Mouse (Mus musculus) testis, adult 2 months (tissue): ENCODE data around the gene Polrmt. TPM values are rescaled to one million over a fixed set of nuclear protein-coding genes. Genes with fewer than 3 reads are reported as not detected.

Experiments
- H3K27ac ChIP-seq: fragments of 200-500 bp; 2 replicates; pipeline ENCODE4 v1.5.1; 2012; ENCODE audit warnings: low read depth, low read length; ENCODE audit not compliant: control insufficient read depth, insufficient read depth
- H3K27me3 ChIP-seq: fragments of 200-500 bp; 2 replicates; pipeline ENCODE4 v1.6.1; 2012; ENCODE audit warnings: mild to moderate bottlenecking, low read length, moderate library complexity; ENCODE audit not compliant: control insufficient read depth, insufficient read depth
- H3K36me3 ChIP-seq: fragments of 200-500 bp; 2 replicates; pipeline ENCODE4 v1.6.1; 2012; ENCODE audit warnings: mild to moderate bottlenecking, low read length; ENCODE audit not compliant: control insufficient read depth, insufficient read depth
- H3K4me1 ChIP-seq: fragments of 200-500 bp; 2 replicates; pipeline ENCODE4 v1.6.1; 2012; ENCODE audit warnings: low read length; ENCODE audit not compliant: control insufficient read depth, insufficient read depth
- H3K4me3 ChIP-seq: fragments of 200-500 bp; 2 replicates; pipeline ENCODE4 v1.5.1; 2012; ENCODE audit warnings: low read depth, mild to moderate bottlenecking, low read length, moderate library complexity, mixed read lengths; ENCODE audit not compliant: control insufficient read depth
- CTCF ChIP-seq: fragments of 200-500 bp; IDR thresholded peaks from 2 replicates; pipeline ENCODE4 v1.5.1; 2012; ENCODE audit warnings: low read depth, mild to moderate bottlenecking, inconsistent platforms, low read length, moderate library complexity; ENCODE audit not compliant: control insufficient read depth, insufficient read depth, insufficient replicate concordance
- POLR2A ChIP-seq: fragments of 200-500 bp; IDR thresholded peaks from 2 replicates; pipeline ENCODE4 v1.6.1; 2012; ENCODE audit warnings: low read depth, mild to moderate bottlenecking, inconsistent platforms, low read length, moderate library complexity; ENCODE audit not compliant: control insufficient read depth
- polyA plus RNA-seq: library from polyadenylated mRNA; depleted of rRNA; stranded (reverse); fragments of >200 nt; gene quantifications from 2 replicates; pipeline ENCODE4 v1.2.3, GENCODE M21; 2012

Gene Polrmt
- polyA plus RNA-seq, 1 experiment, result 30.6 TPM

DNA sequence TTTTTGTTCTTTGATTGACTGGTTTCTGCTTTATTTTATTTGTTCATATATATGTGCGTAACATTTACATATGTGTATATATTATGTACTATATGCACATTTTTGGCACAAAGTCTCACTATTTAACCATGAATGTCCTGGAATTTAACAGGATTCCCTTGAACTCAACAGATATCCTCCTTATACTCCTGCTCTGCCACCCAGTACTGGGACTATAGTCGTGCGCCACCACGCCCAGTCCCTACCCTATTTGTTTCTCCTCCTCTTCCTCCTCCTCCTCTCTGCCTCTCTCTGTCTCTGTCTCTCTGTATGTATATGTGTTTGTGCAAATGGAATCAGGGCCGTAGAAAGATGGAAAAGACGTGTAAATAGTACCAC is 382 bp upstream of the Polrmt start:
- Histone ChIP-seq H3K4me3 (no peak overlapping the region), H3K27ac (no peak overlapping the region), H3K36me3 (no peaks in the 10 kb centered on the region), H3K27me3 (no peaks in the 10 kb centered on the region), H3K4me1 (peaks cover 4% of the 10 kb centered on the region)
- TF ChIP-seq POLR2A (no peak), CTCF (no peak)

DNA sequence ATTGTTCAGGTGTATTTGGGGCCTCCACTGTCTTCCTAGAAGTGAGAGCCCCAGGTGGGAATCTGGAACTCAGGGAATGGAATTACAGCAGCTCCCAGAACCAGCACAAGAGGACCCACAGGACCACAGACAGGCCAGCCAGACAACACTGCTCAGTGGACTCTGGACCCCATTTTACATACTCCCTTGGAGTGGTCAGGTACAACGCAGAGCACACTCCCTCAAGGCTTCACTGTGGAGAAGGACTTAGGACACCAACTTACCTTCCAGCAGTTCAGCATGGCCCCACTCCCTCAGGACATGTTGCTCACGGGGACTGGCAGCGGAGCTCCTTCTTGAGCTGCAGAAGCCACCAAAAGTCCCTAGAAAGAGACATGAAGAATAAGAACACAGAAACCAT is 970 bp downstream of the Polrmt start:
- no peak for TF ChIP-seq POLR2A
- Histone ChIP-seq H3K27ac (no peak overlapping the region), H3K27me3 (no peaks in the 10 kb centered on the region), H3K36me3 (no peaks in the 10 kb centered on the region; the same call in none of the 2 replicates), H3K4me1 (peaks cover 4% of the 10 kb centered on the region), H3K4me3 (no peak overlapping the region)

DNA sequence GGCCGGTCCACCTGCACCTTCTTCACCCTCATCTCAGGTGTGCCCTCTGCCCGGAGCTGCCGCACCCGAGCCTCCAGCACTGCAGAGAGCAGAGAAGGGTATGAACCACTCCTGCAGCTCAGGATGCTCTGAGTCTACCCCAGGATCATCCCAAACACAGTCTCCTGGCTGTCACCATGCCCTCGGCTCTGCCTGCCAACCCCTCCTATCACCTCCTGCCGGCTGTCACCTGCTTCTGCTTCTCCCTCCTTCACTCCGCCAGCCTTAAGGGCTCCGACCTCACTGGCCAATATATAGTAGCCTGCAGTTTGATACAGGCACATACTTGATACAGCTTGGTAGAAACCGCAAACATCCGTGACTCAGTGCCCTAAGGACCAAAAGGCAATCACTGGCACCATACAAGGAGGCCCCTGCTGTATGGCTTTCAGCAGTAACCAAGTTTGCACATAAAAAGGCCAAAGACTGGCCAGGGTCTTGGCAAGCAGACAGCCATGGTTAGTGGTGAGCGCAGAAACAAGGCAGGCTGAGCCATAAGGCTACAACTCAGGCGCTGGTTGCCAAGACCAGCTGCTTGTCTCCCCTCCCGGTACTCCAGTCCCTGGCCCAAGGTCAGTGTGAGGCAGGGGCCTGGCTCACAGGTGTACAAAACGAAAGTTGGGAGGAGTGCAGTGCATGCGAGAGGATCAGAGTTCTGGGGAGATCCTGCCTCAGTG is 2.6 kb downstream of the Polrmt start:
- H3K4me1 ChIP-seq, result peaks cover 4% of the 10 kb centered on the region
- H3K4me3 ChIP-seq, result no peak overlapping the region
- no peaks in the 10 kb centered on the region for H3K27me3 ChIP-seq
- no peak overlapping the region for H3K27ac ChIP-seq
- no peaks in the 10 kb centered on the region; the same call in none of the 2 replicates for H3K36me3 ChIP-seq
- TF ChIP-seq POLR2A (no peak), CTCF (no peak)

DNA sequence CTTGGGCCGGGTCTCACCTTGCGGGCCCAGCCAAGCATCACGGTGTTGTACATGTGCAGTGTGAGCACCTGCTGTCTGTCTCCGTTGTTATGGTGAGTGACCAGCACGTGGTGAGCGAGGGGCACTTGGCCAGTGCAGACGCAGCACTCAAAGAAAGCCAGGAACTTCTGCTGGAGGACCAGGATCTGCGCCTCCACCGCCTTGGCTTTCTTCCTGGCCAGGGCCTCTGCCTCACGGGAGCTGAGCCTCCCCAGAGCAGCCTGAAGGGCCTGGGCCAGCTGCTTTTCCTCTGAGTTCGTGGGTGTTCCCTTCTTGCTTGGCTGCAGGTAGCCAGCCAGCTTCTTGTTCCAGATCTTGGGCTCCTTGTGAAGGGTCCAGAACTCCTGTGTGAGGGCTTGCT is 3.2 kb downstream of the Polrmt start:
- peaks cover 5% of the 10 kb centered on the region for H3K4me1 ChIP-seq
- H3K4me3 ChIP-seq, result no peak overlapping the region
- H3K36me3 ChIP-seq, result no peaks in the 10 kb centered on the region; the same call in none of the 2 replicates
- H3K27me3 ChIP-seq, result no peaks in the 10 kb centered on the region
- TF ChIP-seq CTCF, result no peak
- TF ChIP-seq POLR2A, result no peak
- H3K27ac ChIP-seq, result no peak overlapping the region

DNA sequence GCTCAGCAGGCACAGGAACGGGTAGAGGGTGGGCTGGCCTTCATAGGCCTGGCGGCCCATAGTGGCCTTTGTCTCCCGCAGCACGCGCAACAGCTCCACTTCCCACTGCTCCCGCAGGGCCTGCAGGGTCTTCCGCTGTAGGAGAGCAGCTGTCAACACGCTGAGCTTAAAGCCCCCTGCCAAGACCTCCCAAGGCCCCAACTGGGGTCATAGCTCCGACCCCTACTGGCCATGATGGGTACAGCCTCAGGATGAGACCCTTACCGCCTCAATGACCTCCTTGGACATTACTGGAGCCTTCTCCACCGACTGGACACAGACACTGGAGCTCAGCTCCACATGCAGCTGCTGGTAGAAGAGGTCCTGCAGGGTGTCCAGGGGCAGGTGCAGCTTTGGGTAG is 5.5 kb downstream of the Polrmt start:
- no peaks in the 10 kb centered on the region; the same call in none of the 2 replicates for H3K36me3 ChIP-seq
- no peaks in the 10 kb centered on the region for H3K27me3 ChIP-seq

DNA sequence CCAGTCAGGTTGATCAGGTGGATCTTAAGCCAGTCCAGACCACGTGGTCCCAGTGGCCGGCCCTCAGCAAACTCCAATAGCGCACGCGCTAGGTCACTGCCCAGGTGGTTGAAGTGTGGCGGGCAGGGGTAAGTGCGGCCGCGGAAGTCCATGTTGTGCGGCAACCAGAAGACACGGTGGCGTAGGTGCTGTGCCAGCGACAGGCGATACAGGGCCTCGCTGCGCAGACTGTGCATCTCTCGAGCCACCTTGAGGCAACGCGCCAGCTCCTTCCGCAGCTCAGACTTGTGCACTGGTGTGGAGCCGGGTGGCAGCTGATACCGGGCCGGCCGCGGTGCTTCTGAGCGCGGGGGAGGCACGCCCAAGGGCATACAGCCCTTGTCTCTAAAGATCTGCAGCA is 7.1 kb downstream of the Polrmt start:
- TF ChIP-seq CTCF, result no peak
- no peak for TF ChIP-seq POLR2A
- no peak overlapping the region for H3K4me3 ChIP-seq

More for the DNA sequence above, 5.5 kb downstream of the Polrmt start:
- 0 out of 2 replicates have a peak, but pooled peaks have one; percentile 4 for TF ChIP-seq CTCF
- TF ChIP-seq POLR2A, result no peak
- no peak overlapping the region for H3K4me3 ChIP-seq
- peaks cover 16% of the 10 kb centered on the region for H3K4me1 ChIP-seq
- H3K27ac ChIP-seq, result no peak overlapping the region

DNA sequence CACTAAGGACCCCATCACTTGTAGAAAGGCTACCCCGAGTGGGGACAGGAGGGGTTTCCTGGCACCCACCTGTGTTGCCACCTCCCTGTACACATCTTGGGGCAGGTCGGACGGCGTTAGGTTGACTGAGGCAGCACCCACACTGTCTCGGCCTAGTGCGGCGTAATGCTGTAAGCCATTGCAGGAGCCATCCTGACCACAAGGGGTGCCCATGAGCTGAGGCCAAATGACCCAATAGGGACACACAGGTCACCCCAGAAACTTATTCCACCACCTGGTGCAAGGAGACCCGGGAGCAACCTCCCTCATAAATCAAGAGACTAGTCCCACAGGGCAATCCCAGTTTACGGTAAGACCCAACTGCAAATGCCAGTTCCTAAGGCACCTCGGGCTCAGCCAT is 8.1 kb downstream of the Polrmt start:
- Histone ChIP-seq H3K4me3 (no peak overlapping the region), H3K36me3 (no peaks in the 10 kb centered on the region; the same call in none of the 2 replicates), H3K27me3 (no peaks in the 10 kb centered on the region), H3K4me1 (peaks cover 23% of the 10 kb centered on the region), H3K27ac (no peak overlapping the region)
- no peak for TF ChIP-seq POLR2A
- peak; percentile 66; the same call in 1 of the 2 replicates for TF ChIP-seq CTCF

More for the DNA sequence above, 7.1 kb downstream of the Polrmt start:
- Histone ChIP-seq H3K36me3 (no peaks in the 10 kb centered on the region; the same call in none of the 2 replicates), H3K27ac (no peak overlapping the region), H3K27me3 (no peaks in the 10 kb centered on the region), H3K4me1 (peaks cover 23% of the 10 kb centered on the region)
